Mouse (Mus musculus): Measurements from ENCODE around the gene Bcar1. TPM values are rescaled to one million over a fixed set of nuclear protein-coding genes. Genes with fewer than 3 reads are reported as not detected.

The Bcar1 gene
- polyA plus RNA-seq, 1 experiment from 2014 or later = 52.5 TPM

- H3K4me2 ChIP-seq (ENCODE audit: low read length) = no peak overlapping the region
- no peaks in the 10 kb centered on the region for H3K9me3 ChIP-seq (ENCODE audit: control insufficient read depth, low read length)
- no peak overlapping the region for H3K9ac ChIP-seq (replicated peaks; ENCODE audit: low read depth, low read length)
- peak overlapping the region; percentile 98 for H3K27ac ChIP-seq (ENCODE audit: low read length)
- no peak overlapping the region for H3K4me3 ChIP-seq (replicated peaks; ENCODE audit: low read length)
- ATAC-seq = no peak
- H3K36me3 ChIP-seq (ENCODE audit: control insufficient read depth, insufficient read depth) = peaks cover 28% of the 10 kb centered on the region
- 82% methylated on average over 13 of the region's 13 CpGs for WGBS
- no peaks in the 10 kb centered on the region for H3K27me3 ChIP-seq (replicated peaks; ENCODE audit: control insufficient read depth, insufficient read depth, low read length)
- peaks cover 36% of the 10 kb centered on the region for H3K4me1 ChIP-seq (replicated peaks; ENCODE audit: control insufficient read depth, insufficient read depth, low read length)
Measured at GRCm38 (mm10) chr8:111715514-111715913, 28.1 kb downstream of the Bcar1 start.

DNA sequence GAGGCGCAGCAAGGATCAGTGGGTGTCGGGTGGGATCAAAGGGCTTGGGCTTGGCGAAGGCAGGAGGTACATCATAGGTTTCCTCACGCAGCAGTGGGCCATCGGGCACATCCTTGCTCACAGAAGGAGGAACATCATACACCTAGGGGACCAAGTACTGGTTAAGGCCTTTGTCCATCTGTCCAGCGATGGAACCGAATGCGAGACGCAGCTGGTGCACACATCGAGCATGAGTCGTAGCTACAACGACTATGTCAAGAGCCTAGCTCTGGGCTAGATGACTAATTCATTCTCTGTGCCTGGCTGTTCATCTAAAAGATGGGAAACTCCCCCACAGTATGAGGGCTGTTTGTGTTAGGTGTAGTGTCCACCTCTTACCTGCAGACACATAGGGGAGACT is 29.3 kb downstream of the Bcar1 start:
- Histone ChIP-seq H3K9ac (replicated peaks; ENCODE audit: low read depth, low read length) (no peak overlapping the region), H3K27ac (ENCODE audit: low read length) (no peak overlapping the region), H3K9me3 (ENCODE audit: control insufficient read depth, low read length) (no peaks in the 10 kb centered on the region), H3K4me3 (replicated peaks; ENCODE audit: low read length) (no peak overlapping the region), H3K27me3 (replicated peaks; ENCODE audit: control insufficient read depth, insufficient read depth, low read length) (no peaks in the 10 kb centered on the region), H3K4me2 (ENCODE audit: low read length) (no peak overlapping the region), H3K36me3 (ENCODE audit: control insufficient read depth, insufficient read depth) (peaks cover 31% of the 10 kb centered on the region; the same call in 1 of the 2 replicates), H3K4me1 (replicated peaks; ENCODE audit: control insufficient read depth, insufficient read depth, low read length) (peaks cover 36% of the 10 kb centered on the region)
- ATAC-seq = no peak
- WGBS = 96% methylated on average over 12 of the region's 12 CpGs

DNA sequence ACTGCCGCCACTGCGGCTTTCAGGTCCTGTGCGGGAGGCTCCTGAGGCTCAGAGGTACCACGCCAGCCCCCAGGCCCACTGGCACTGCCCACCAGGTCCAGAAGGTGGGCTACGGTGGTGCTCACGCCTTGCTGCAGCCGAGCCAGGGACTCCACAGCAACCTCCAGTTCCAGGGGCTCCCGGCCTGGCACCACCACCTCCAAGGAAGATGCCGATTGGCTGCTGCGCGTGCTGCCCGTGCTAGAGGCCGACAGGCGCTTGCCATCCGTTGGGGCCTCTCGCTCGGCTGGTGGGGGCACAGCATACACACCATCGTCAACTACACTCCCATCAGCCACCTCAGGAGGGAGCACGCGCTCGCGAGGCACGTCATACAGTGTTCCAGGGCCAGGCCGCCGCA is 29.8 kb downstream of the Bcar1 start:
- WGBS = 91% methylated on average over 25 of the region's 25 CpGs
- Histone ChIP-seq H3K9me3 (ENCODE audit: control insufficient read depth, low read length) (no peaks in the 10 kb centered on the region), H3K4me3 (replicated peaks; ENCODE audit: low read length) (no peak overlapping the region), H3K27me3 (replicated peaks; ENCODE audit: control insufficient read depth, insufficient read depth, low read length) (no peaks in the 10 kb centered on the region), H3K36me3 (ENCODE audit: control insufficient read depth, insufficient read depth) (peaks cover 31% of the 10 kb centered on the region; the same call in 1 of the 2 replicates), H3K27ac (ENCODE audit: low read length) (no peak overlapping the region), H3K4me1 (replicated peaks; ENCODE audit: control insufficient read depth, insufficient read depth, low read length) (peaks cover 33% of the 10 kb centered on the region), H3K9ac (replicated peaks; ENCODE audit: low read depth, low read length) (no peak overlapping the region), H3K4me2 (ENCODE audit: low read length) (no peak overlapping the region)
- no peak for ATAC-seq

GRCm38 (mm10) chr8:111713291-111713690 is 30.3 kb downstream of the Bcar1 start:
- ATAC-seq = no peak
- Histone ChIP-seq H3K36me3 (ENCODE audit: control insufficient read depth, insufficient read depth) (peaks cover 31% of the 10 kb centered on the region; the same call in 1 of the 2 replicates), H3K9me3 (ENCODE audit: control insufficient read depth, low read length) (no peaks in the 10 kb centered on the region), H3K4me2 (ENCODE audit: low read length) (no peak overlapping the region), H3K4me3 (replicated peaks; ENCODE audit: low read length) (no peak overlapping the region), H3K27me3 (replicated peaks; ENCODE audit: control insufficient read depth, insufficient read depth, low read length) (no peaks in the 10 kb centered on the region), H3K9ac (replicated peaks; ENCODE audit: low read depth, low read length) (no peak overlapping the region), H3K27ac (ENCODE audit: low read length) (no peak overlapping the region), H3K4me1 (replicated peaks; ENCODE audit: control insufficient read depth, insufficient read depth, low read length) (peaks cover 28% of the 10 kb centered on the region)
- WGBS = 90% methylated on average over 11 of the region's 11 CpGs

DNA sequence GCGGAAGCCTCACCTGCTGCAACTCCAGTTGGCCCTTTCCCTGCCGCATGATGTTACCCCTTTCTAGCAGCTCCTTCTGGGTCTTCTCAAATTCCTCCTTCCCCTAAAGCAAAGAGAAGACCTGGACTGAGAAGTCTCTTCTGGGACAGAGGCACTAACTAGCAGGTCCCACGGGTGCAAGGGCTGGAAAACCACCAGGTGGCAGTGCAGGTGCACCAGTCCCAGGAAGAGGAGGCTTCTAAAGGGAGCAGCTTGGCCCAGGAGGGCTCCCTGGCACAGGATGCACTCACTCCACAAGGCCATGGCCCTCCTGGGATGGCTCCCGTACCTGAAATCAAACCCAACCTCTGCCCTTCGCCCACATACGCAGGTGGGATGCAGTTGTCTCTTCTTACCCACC is 31.0 kb downstream of the Bcar1 start:
- no peaks in the 10 kb centered on the region for H3K27me3 ChIP-seq (replicated peaks; ENCODE audit: control insufficient read depth, insufficient read depth, low read length)
- no peak overlapping the region for H3K4me3 ChIP-seq (replicated peaks; ENCODE audit: low read length)
- H3K9me3 ChIP-seq (ENCODE audit: control insufficient read depth, low read length) = no peaks in the 10 kb centered on the region
- H3K9ac ChIP-seq (replicated peaks; ENCODE audit: low read depth, low read length) = no peak overlapping the region
- no peak for ATAC-seq
- no peak overlapping the region for H3K4me2 ChIP-seq (ENCODE audit: low read length)
- peaks cover 31% of the 10 kb centered on the region; the same call in 1 of the 2 replicates for H3K36me3 ChIP-seq (ENCODE audit: control insufficient read depth, insufficient read depth)
- H3K27ac ChIP-seq (ENCODE audit: low read length) = no peak overlapping the region
- H3K4me1 ChIP-seq (replicated peaks; ENCODE audit: control insufficient read depth, insufficient read depth, low read length) = peaks cover 21% of the 10 kb centered on the region
- WGBS = 76% methylated on average over 6 of the region's 6 CpGs

- Histone ChIP-seq H3K27me3 (replicated peaks; ENCODE audit: control insufficient read depth, insufficient read depth, low read length) (no peaks in the 10 kb centered on the region), H3K36me3 (ENCODE audit: control insufficient read depth, insufficient read depth) (peaks cover 31% of the 10 kb centered on the region; the same call in 1 of the 2 replicates), H3K4me3 (replicated peaks; ENCODE audit: low read length) (no peak overlapping the region), H3K27ac (ENCODE audit: low read length) (no peak overlapping the region), H3K9me3 (ENCODE audit: control insufficient read depth, low read length) (no peaks in the 10 kb centered on the region), H3K9ac (replicated peaks; ENCODE audit: low read depth, low read length) (no peak overlapping the region), H3K4me1 (replicated peaks; ENCODE audit: control insufficient read depth, insufficient read depth, low read length) (peaks cover 17% of the 10 kb centered on the region), H3K4me2 (ENCODE audit: low read length) (no peak overlapping the region)
- no peak for ATAC-seq
- WGBS = 82% methylated on average over 9 of the region's 9 CpGs
Measured at GRCm38 (mm10) chr8:111712135-111712534, 31.5 kb downstream of the Bcar1 start.

GRCm38 (mm10) chr8:111710777-111711485 is 32.7 kb downstream of the Bcar1 start:
- Histone ChIP-seq H3K4me1 (replicated peaks; ENCODE audit: control insufficient read depth, insufficient read depth, low read length) (peaks cover 5% of the 10 kb centered on the region), H3K9ac (replicated peaks; ENCODE audit: low read depth, low read length) (no peak overlapping the region), H3K4me2 (ENCODE audit: low read length) (no peak overlapping the region), H3K9me3 (ENCODE audit: control insufficient read depth, low read length) (no peaks in the 10 kb centered on the region), H3K27me3 (replicated peaks; ENCODE audit: control insufficient read depth, insufficient read depth, low read length) (no peaks in the 10 kb centered on the region), H3K36me3 (ENCODE audit: control insufficient read depth, insufficient read depth) (peaks cover 31% of the 10 kb centered on the region; the same call in 1 of the 2 replicates), H3K27ac (ENCODE audit: low read length) (no peak overlapping the region), H3K4me3 (replicated peaks; ENCODE audit: low read length) (no peak overlapping the region)
- no peak for ATAC-seq
- 94% methylated on average over 20 of the region's 20 CpGs for WGBS

DNA sequence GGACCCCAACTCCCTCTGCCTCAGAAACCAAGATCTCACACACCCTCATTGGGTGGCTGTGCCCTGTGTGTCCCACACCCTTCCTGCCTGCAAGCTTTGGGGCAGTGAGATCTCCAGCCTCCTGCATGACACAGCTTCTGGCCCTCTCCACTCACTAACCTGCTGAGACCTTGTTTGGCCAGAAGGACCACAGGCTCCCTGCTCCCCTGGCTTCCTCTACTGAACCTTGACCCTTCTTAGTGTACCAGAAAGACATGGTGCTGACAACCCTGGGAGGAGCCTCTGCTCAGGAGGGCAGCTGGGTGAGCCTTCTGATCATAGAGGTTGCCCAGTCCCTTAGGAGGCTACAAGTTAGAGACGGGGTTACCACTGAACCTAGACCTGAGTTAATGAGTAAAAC is 34.4 kb downstream of the Bcar1 start:
- Histone ChIP-seq H3K36me3 (ENCODE audit: control insufficient read depth, insufficient read depth) (peaks cover 22% of the 10 kb centered on the region; the same call in 1 of the 2 replicates), H3K4me3 (replicated peaks; ENCODE audit: low read length) (no peak overlapping the region), H3K9me3 (ENCODE audit: control insufficient read depth, low read length) (no peaks in the 10 kb centered on the region), H3K27me3 (replicated peaks; ENCODE audit: control insufficient read depth, insufficient read depth, low read length) (no peaks in the 10 kb centered on the region), H3K27ac (ENCODE audit: low read length) (no peak overlapping the region), H3K9ac (replicated peaks; ENCODE audit: low read depth, low read length) (no peak overlapping the region), H3K4me1 (replicated peaks; ENCODE audit: control insufficient read depth, insufficient read depth, low read length) (no peaks in the 10 kb centered on the region), H3K4me2 (ENCODE audit: low read length) (no peak overlapping the region)
- ATAC-seq = no peak
- 96% methylated on average over 1 of the region's 1 CpGs for WGBS

GRCm38 (mm10) chr8:111708265-111708664 is 35.3 kb downstream of the Bcar1 start:
- Histone ChIP-seq H3K9ac (replicated peaks; ENCODE audit: low read depth, low read length) (no peak overlapping the region), H3K4me2 (ENCODE audit: low read length) (no peak overlapping the region), H3K4me3 (replicated peaks; ENCODE audit: low read length) (no peak overlapping the region), H3K36me3 (ENCODE audit: control insufficient read depth, insufficient read depth) (peaks cover 18% of the 10 kb centered on the region; the same call in 1 of the 2 replicates), H3K27ac (ENCODE audit: low read length) (no peak overlapping the region), H3K4me1 (replicated peaks; ENCODE audit: control insufficient read depth, insufficient read depth, low read length) (no peaks in the 10 kb centered on the region), H3K27me3 (replicated peaks; ENCODE audit: control insufficient read depth, insufficient read depth, low read length) (no peaks in the 10 kb centered on the region), H3K9me3 (ENCODE audit: control insufficient read depth, low read length) (no peaks in the 10 kb centered on the region)
- WGBS = 89% methylated on average over 6 of the region's 6 CpGs
- ATAC-seq = no peak
